Mouse (Mus musculus): ENCODE results near the gene Rad51b.

The Rad51b gene

DNA sequence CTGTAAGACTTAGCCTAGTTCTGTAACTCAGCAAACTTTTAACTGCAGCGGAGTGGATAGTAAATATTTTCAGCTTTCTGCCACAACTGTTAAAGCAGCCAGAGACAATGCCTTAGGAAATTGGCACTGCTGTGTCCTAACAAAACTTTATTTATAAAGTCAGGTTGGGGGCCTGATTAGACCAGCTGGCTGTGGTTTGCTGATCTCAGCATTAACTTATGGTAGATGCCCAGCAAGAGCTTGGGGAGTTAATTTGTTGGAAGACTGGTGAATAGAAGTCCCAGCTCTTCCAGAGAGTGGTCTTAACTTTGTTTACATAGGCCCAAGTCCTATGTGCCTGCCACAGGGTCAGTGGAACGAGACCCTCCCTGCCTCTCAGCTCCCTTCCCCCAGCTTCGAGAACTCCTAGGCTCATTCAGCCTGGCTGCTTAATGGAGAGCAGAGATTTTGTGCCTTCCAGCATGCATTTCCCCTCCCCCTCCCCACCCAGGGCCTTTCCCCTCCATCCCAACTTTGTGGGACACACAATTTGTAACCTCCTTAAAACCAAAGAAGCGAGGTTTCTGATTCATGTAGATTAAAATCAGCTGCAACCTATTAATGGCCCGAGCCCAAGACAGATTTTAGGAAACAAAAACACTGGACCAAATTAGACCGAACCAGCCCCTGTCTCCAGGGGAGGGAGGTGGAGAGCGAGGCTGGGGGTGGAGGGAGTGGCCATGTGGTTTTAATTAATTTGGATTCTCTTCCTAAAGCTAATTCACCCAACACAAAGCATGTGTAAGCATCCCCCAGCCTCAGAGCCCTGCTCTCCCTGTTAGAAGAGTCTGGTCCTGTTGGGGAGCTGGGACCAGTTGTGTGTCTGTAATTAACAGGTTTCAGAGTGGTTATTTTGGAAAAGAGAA, 549.4 kb downstream of the Rad51b start:
- no peak for DNase-seq

DNA sequence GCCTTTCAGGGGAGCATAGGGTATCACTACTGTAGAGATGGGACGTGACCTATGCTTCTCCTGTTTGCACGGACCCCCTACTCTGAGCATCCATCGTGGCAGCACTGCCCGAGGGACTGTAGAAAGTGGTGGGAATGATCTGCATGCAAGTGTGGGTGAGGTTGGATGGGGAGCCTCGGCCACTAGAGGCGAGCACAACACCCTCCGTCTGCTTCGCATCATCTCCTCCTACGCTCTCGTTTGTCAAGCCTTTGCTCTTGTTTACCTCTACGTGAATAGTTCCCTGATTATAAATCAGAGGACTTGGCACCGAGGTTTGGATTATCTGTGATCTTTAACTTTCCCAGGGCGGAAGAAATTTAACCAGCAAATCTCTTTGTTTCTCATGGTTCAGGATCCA, 551.5 kb downstream of the Rad51b start:
- DNase-seq = no peak

DNA sequence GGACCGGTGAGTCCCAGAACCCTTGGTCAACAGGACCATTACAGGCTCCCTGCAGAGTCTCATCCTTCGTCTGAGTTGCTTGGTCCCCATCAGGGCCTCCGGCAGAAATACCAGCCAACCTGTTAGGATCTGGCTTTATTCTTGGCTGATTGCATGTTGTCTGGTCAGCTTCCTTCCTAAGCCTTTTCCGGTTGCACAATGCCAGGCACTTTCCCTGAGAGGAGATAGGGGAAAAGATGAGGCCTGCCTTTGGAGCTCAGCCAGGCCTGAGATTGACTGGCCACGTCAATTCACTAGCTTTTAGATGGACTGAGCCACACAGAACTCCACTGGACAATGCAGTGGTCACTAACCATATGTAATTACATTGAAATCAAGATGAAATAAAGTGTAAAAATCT, 552.9 kb downstream of the Rad51b start:
- peak; percentile 50 to 56 for DNase-seq

DNA sequence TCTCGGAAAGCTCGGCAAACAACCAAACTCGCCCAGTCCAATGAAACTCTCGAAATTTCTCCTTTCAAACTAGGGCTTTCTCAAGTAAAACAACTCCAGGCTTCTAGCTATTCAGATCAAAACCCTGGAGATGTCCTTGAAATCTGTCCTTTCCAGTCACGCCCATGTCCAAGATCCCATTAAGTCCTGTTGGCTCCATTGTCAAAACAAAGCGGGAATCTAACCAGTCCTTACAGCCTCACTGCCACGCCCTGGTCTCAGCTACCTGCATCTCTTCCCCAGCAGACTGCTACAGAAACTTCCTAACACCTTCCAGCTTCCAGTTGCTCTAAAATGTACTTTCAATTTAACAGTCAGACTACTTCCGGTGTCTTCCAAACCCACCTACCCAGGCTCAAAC, 554.8 kb downstream of the Rad51b start:
- no peak for DNase-seq

DNA sequence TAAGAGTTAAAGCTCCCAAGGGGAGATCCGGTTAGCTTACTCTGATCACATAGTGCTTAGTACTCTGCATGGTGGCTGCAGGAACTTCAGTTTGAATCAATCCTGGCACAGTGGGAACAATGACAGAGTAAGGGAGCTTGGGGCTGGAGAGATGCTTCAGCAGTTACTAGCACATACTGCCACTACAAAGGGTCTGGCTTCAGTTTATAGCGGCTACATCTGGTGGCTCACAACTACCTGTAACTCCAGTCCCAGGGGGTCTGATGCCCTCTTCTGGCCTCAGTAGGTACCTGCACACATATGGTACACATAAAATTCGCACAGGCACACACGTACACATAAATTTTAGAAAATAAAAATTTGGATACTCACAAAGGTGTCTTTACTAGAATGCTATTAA, 555.5 kb downstream of the Rad51b start:
- DNase-seq = no peak

DNA sequence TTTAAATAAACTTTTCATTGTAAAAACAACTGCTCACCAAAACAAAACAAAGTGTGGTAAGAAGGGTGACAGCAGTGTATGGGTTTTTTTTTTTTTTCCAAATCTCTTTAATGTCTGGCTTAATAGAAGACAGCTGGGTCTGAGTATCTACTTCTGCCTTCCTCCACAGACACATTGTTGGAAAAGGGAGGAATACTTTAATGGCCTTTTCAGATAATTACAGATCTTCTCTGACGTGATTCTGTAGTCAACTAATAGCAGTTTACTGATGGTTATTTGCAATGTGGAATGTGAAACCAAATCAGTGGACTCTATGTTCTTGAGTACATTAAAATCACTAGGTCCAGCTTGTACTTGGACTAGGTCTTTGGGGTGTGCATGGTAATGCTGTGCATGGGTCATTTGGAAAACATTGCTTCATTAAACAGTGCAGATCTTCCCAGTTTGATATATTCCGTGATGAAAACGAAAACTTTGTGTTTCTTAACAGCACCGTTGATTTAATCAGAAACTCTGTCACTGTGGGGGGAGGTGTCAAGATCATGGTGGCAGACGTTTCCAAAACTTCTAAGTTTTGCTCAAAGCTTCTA, 556.9 kb downstream of the Rad51b start:
- no peak for DNase-seq

DNA sequence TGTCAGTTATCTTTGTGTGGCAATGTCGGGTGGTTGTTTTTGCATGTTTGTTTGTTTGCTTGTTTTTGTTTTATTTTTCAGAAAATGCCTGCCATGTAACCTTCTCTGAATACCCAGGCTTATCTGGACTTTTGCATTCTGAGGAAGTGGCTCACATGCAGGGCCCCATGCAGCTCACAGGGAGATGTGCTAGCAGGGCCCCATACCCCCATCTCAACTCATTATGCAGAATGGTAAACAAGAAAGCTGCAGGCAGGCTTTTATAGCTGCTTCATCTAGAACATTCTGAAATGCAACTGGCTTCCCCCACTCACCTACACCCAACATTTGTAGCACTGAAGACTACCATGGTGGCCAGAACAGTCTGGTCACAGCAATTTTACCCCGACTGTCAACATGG, 557.4 kb downstream of the Rad51b start:
- no peak for DNase-seq

DNA sequence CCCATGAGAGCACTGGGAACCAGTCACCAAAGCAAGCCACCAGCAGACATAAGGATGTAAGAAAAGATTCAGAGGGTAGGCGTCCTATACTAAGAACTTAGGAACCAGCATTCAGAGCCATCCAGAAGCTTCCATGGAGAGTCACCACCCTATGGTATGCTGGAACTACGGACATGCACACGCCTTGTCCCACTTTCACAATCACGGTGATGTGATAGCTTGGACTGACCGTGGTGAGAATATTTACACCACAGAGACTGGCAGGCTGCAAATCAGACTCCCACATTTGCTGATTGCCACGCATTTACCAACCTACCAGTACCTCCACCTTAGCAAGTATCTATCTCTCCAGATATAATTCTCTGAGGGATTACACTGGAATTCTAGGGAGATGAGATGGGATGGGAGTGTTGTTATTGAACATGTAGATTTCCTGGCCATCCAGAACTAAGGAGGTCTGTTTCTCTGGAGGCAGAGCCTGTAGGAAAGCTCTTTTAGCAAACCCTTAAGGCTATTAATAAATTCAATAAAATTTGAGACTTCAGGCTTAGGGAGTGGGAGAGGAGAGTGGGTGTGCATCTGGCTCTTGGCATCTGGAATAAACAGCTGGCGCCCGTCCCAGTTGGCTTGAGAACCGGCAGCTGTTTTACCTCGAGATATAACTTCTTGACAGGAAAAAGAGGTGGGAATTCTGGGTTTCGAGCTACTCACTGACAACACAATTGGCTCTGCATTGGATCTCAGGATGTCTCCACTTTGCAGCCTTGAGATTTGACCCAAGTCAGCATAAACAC, 559.2 kb downstream of the Rad51b start:
- DNase-seq = peak; percentile 79 to 83

DNA sequence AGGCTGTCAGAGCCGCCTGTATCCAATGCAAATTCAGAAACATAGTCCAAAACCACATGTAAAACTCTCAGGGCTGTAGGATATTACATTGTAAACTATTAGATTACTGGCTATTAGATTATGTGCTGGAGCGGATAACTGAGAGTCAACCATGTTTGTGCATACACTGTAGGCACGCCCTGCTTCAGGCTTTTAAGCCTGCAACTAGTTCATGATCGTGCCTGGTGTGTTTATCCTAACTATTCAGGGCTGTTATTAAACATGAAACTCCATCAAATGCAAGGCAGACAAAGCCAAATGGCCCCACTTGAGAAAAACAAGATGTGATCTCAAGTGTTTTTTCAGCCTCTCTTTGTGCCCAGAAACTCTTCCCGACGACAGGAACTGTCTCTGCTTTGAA, 560.6 kb downstream of the Rad51b start:
- DNase-seq = no peak

DNA sequence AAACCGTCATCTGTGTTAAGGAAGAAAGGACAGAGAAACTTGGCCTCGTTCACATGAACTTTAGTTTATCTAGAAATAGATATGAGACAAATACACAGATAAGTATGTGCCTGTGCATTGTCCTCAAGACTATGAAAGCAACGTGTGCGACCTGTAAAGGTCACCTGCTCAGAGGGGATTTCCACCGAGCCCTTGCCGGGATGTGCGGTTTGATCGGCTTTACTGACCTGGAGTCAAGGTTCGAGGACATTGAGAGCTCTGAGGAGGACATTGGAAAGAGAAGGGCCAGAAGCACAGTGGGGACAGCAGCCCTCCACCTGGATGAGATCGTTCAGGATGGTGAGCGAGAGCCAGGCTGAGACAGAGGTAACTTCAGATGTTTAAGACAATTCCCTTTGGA, 561.3 kb downstream of the Rad51b start:
- DNase-seq = no peak

DNA sequence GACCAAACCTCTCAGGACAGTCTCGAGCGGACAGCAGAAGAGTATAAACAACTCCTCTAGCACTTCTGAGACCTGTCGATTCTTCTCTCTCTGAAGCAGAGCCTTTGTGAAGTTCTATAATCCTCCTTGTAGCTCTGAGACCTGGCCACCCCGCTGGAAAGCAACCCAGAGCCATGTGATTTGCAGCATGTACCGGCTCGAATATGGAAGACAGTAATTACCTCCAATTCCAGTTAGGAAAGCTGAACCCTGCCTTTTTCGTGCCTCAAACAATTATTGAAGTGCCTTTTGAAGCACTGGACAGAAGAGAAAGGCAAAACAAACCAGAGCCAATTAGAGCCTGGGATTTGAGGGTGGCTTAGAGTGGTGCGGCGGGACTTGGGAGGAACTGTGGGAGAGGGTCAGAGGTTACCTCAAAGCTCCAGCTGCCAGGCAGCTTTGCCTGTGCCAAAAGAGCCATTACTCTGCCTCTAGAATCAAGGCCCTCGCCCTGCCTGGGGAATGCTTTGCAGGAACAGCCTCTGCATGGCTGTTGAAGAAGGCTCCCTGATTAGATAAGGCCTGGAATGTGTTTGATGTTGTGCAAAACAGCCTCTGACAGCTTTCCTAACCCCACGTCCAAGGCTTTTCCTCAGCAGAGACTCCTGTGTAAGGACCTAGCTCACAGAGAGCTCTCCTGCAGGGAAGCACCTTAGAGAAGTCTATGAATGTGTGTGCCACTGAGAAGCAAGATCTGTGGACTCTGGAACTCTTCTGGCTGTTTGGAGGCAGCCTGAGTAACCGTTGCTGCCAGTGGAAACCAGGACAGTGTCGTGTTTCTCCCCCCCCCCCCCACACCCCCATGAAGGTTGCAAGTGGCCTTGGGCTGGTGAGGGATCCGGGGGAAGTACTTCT, 562.5 kb downstream of the Rad51b start:
- DNase-seq = peak; percentile 64 to 67

DNA sequence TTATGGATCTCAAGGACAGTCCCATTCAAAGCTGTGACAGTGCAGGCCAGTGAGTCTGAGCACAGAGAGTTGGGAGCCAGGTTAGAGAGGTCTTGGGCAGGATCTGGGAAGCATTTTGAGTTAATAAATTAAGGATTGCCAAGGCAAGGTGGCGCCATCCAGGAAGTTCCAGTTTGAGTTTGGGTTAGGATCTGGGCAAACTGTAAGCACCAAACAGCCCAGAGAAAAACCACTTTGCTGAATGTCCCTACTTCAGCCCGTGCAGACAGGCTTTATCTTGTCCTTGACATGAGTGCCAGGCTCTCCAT, 563.1 kb downstream of the Rad51b start:
- no peak for DNase-seq

Measured in kidney, postnatal 36 days (tissue).